32 mouse cellular contexts compared by ENCODE assay signal in genomic region chr11:118223416-118224067, GRCm38 (mm10). TPM values are rescaled to one million over a fixed set of nuclear protein-coding genes. Genes with fewer than 3 reads are reported as not detected.
A peak's percentile ranks its signal among the peaks of the same experiment; 100 is the strongest.
DNase-seq lines count a peak whose midpoint lies in the region; ATAC-seq and TF ChIP-seq lines count a peak whose summit lies in the region.
"Had no signal": no experiment of that assay in that cellular context is flagged by ENCODE, and none has a peak within 500 bp of the region (broad histone marks: within the 10 kb centered on the region; RNA-seq: fewer than 3 reads in every experiment).

No protein-coding gene starts in this region.

- H3K36me3 ChIP-seq in kidney, embryonic 14.5 days (ENCODE audit: control insufficient read depth, insufficient read depth, low read length): no peaks in the 10 kb centered on the region
- H3K36me3 ChIP-seq in stomach, postnatal 0 days (ENCODE audit: control insufficient read depth, insufficient read depth, low read length): no peaks in the 10 kb centered on the region
- H3K36me3 ChIP-seq: embryonic facial prominence, embryonic 10.5 days; embryonic facial prominence, embryonic 15.5 days; forebrain, embryonic 12.5 days; hindbrain, embryonic 12.5 days; limb, embryonic 10.5 days; limb, embryonic 15.5 days; liver, embryonic 13.5 days; midbrain, embryonic 12.5 days; neural tube, embryonic 13.5 days had no signal

- no peak for TF ChIP-seq EP300 in stomach, postnatal 0 days (optimal IDR thresholded peaks at IDR 0.05)

- no peak overlapping the region for H3K9ac ChIP-seq in kidney, embryonic 14.5 days (ENCODE audit: low read depth, low read length)
- H3K9ac ChIP-seq in stomach, postnatal 0 days (ENCODE audit: low read length): no peak overlapping the region
- H3K9ac ChIP-seq: embryonic facial prominence, embryonic 15.5 days; forebrain, embryonic 12.5 days; hindbrain, embryonic 12.5 days; limb, embryonic 15.5 days; liver, embryonic 13.5 days; midbrain, embryonic 12.5 days; neural tube, embryonic 13.5 days had no signal

- H3K27ac ChIP-seq in kidney, embryonic 14.5 days (ENCODE audit: low read depth, low read length): no peak overlapping the region
- no peak overlapping the region for H3K27ac ChIP-seq in stomach, postnatal 0 days (replicated peaks)
- H3K27ac ChIP-seq: embryonic facial prominence, embryonic 10.5 days; embryonic facial prominence, embryonic 15.5 days; forebrain, embryonic 12.5 days; hindbrain, embryonic 12.5 days; hindbrain, postnatal 0 days; limb, embryonic 10.5 days; limb, embryonic 15.5 days; liver, embryonic 13.5 days; midbrain, embryonic 12.5 days; neural tube, embryonic 13.5 days had no signal

- no peak for TF ChIP-seq CTCF in stomach, postnatal 0 days (IDR thresholded peaks at IDR 0.05; ENCODE audit: low read depth)

- H3K4me2 ChIP-seq in kidney, embryonic 14.5 days (replicated peaks; ENCODE audit: low read depth, low read length): no peak overlapping the region
- H3K4me2 ChIP-seq in stomach, postnatal 0 days (replicated peaks; ENCODE audit: low read depth): no peak overlapping the region
- H3K4me2 ChIP-seq: embryonic facial prominence, embryonic 15.5 days; forebrain, embryonic 12.5 days; hindbrain, embryonic 12.5 days; limb, embryonic 15.5 days; liver, embryonic 13.5 days; midbrain, embryonic 12.5 days; neural tube, embryonic 13.5 days had no signal

- H3K9me3 ChIP-seq in kidney, embryonic 14.5 days (ENCODE audit: control insufficient read depth, low read length): no peaks in the 10 kb centered on the region
- H3K9me3 ChIP-seq in stomach, postnatal 0 days (ENCODE audit: control insufficient read depth, low read length): no peaks in the 10 kb centered on the region
- H3K9me3 ChIP-seq: embryonic facial prominence, embryonic 10.5 days; embryonic facial prominence, embryonic 15.5 days; forebrain, embryonic 12.5 days; hindbrain, embryonic 12.5 days; limb, embryonic 10.5 days; limb, embryonic 15.5 days; liver, embryonic 13.5 days; megakaryocyte, embryonic 14.5 days; midbrain, embryonic 12.5 days; neural tube, embryonic 13.5 days had no signal

- H3K4me3 ChIP-seq in kidney, embryonic 14.5 days (ENCODE audit: low read length): no peak overlapping the region
- no peak overlapping the region for H3K4me3 ChIP-seq in stomach, postnatal 0 days (ENCODE audit: low read depth, low read length)
- H3K4me3 ChIP-seq: embryonic facial prominence, embryonic 10.5 days; embryonic facial prominence, embryonic 15.5 days; forebrain, embryonic 12.5 days; hindbrain, embryonic 12.5 days; limb, embryonic 10.5 days; limb, embryonic 15.5 days; liver, embryonic 13.5 days; megakaryocyte, embryonic 14.5 days; midbrain, embryonic 12.5 days; myocyte; neural tube, embryonic 13.5 days had no signal

- no peak for ATAC-seq in kidney, embryonic 14.5 days (ENCODE audit: low FRiP score, low TSS enrichment)
- ATAC-seq in stomach, postnatal 0 days (ENCODE audit: low FRiP score, low TSS enrichment): no peak
- ATAC-seq: hindbrain, postnatal 0 days; intestine, postnatal 0 days; lung, postnatal 0 days; Patski had no signal

- DNase-seq in adrenal gland, adult 2 months: peak; percentile 59
- DNase-seq in adrenal gland, postnatal 14 days: no peak
- peak; percentile 55 to 59 for DNase-seq in spleen, postnatal 36 days (ENCODE audit: low spot score in 2 of 2)
- DNase-seq in spleen, adult 12 weeks (ENCODE audit: low spot score): no peak
- DNase-seq in naive thymus-derived CD4-positive, alpha-beta T cell, adult 2 months (ENCODE audit: low read depth): peak; percentile 46
- DNase-seq in stomach, postnatal 0 days (ENCODE audit: low spot score): no peak
- DNase-seq: adrenal gland, postnatal 25 days; cerebellum, adult 8-10 months; cerebellum, postnatal 25 days; gastrocnemius, postnatal 36 days; kidney, adult 9 months; kidney, postnatal 14 days; layer of hippocampus, adult 9-11 months; liver, embryonic 13.5 days; lung, adult 18-20 months; lung, postnatal 4 days; right cerebral cortex, postnatal 4 days had no signal

- 0 out of 2 replicates have a peak, but pooled peaks cover 8% of the 10 kb centered on the region for H3K4me1 ChIP-seq in kidney, embryonic 14.5 days (ENCODE audit: control insufficient read depth, insufficient read depth, low read length)
- no peaks in the 10 kb centered on the region for H3K4me1 ChIP-seq in stomach, postnatal 0 days (replicated peaks; ENCODE audit: control insufficient read depth, insufficient read depth)

- H3K27me3 ChIP-seq in kidney, embryonic 14.5 days (ENCODE audit: control insufficient read depth, insufficient read depth, low read length): no peaks in the 10 kb centered on the region
- H3K27me3 ChIP-seq in stomach, postnatal 0 days (ENCODE audit: control insufficient read depth, insufficient read depth, low read length): no peaks in the 10 kb centered on the region
- H3K27me3 ChIP-seq: embryonic facial prominence, embryonic 15.5 days; hindbrain, embryonic 12.5 days; limb, embryonic 15.5 days; liver, embryonic 13.5 days; megakaryocyte, embryonic 14.5 days; midbrain, embryonic 12.5 days; neural tube, embryonic 13.5 days; Patski had no signal

- WGBS in kidney, embryonic 14.5 days: 83% methylated on average over 10 of the region's 10 CpGs
- WGBS in stomach, postnatal 0 days: 83% methylated on average over 10 of the region's 10 CpGs

RNA-seq across cellular contexts. Expression of gene Cyth1, which starts 24.9 kb away (rescaled TPM):
- 10 to 100 TPM; 28.9 to 34.0 TPM for total RNA-seq in adrenal gland, adult 2 months (2021)
- polyA plus RNA-seq in adrenal gland, adult 2 months (2012; rRNA removed): 13.8 and 16.1 TPM in 2 replicates
- 48.7 and 60.8 TPM in 2 replicates for total RNA-seq in adrenal gland, postnatal 14 days (2021)
- polyA plus RNA-seq in kidney, embryonic 14.5 days (2014; fragmentation: Nextera tagmentation; extraction: Ambion mirVana): 11.4 and 12.4 TPM in 2 replicates
- polyA plus RNA-seq in stomach, postnatal 0 days (2015; fragmentation: Nextera tagmentation; extraction: Ambion mirVana): 13.1 and 13.3 TPM in 2 replicates

Comparison
In these comparisons a context has a peak if more than half of its experiments do, and no peak if none do; other contexts are left out.
1. DNase-seq: peak in adrenal gland, adult 2 months (single experiment), spleen, postnatal 36 days (2 of 2) and naive thymus-derived CD4-positive, alpha-beta T cell, adult 2 months (single experiment); none in adrenal gland, postnatal 14 days (single experiment), spleen, adult 12 weeks (single experiment) and stomach, postnatal 0 days (single experiment).